9 mouse cellular contexts compared by ENCODE assay signal in the genomic region with DNA sequence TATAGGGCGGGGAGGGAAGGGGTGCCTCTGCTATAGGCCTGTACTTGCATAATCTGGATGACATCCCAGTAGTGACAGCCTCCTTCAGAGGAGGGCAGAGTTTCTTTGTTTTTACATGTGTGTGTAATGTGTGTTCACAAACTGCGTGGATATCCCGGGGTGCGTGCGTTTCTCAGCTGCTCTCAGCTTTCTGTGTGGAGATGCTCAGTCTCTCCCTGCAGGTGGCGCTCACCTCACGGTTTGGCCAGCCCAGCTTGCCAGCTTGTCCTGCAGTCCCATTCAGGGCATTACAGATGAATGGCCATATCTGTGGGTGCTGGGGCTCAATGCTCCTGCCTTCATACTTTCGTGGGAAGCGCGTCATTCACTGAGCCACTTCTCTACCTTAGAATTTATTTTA. TPM values are rescaled to one million over a fixed set of nuclear protein-coding genes. Genes with fewer than 3 reads are reported as not detected.
DNase-seq lines count a peak whose midpoint lies in the region; ATAC-seq and TF ChIP-seq lines count a peak whose summit lies in the region.
"Had no signal": no experiment of that assay in that cellular context is flagged by ENCODE, and none has a peak within 500 bp of the region (broad histone marks: within the 10 kb centered on the region; RNA-seq: fewer than 3 reads in every experiment).

No protein-coding gene starts in this region.

- H3K27me3 ChIP-seq in heart, embryonic 14.5 days (ENCODE audit: control insufficient read depth, insufficient read depth, low read length) = no peaks in the 10 kb centered on the region
- H3K27me3 ChIP-seq in lung, embryonic 14.5 days (ENCODE audit: insufficient read depth, low read length) = no peaks in the 10 kb centered on the region
- H3K27me3 ChIP-seq: neural tube, embryonic 12.5 days had no signal

- no peaks in the 10 kb centered on the region for H3K9me3 ChIP-seq in heart, embryonic 14.5 days (ENCODE audit: control insufficient read depth, low read length)
- H3K9me3 ChIP-seq in lung, embryonic 14.5 days (ENCODE audit: low read depth, low read length) = no peaks in the 10 kb centered on the region
- H3K9me3 ChIP-seq: neural tube, embryonic 12.5 days had no signal

- 72% methylated on average over 10 of the region's 10 CpGs for WGBS in heart, embryonic 14.5 days
- WGBS in lung, embryonic 14.5 days = 73% methylated on average over 10 of the region's 10 CpGs

- H3K36me3 ChIP-seq in heart, embryonic 14.5 days (ENCODE audit: control insufficient read depth, insufficient read depth, low read length) = peaks cover 32% of the 10 kb centered on the region
- H3K36me3 ChIP-seq in lung, embryonic 14.5 days (ENCODE audit: insufficient read depth) = peaks cover 36% of the 10 kb centered on the region

- no peak overlapping the region for H3K4me2 ChIP-seq in heart, embryonic 14.5 days (ENCODE audit: low read length)
- no peak overlapping the region for H3K4me2 ChIP-seq in lung, embryonic 14.5 days
- H3K4me2 ChIP-seq: neural tube, embryonic 12.5 days had no signal

- ATAC-seq in heart, embryonic 14.5 days (ENCODE audit: insufficient number of reproducible peaks, insufficient read depth, low FRiP score, low read depth) = no peak
- 0 out of 2 replicates have a peak, but pooled peaks have one; percentile 38 for ATAC-seq in lung, embryonic 14.5 days (ENCODE audit: insufficient read depth)

- H3K4me1 ChIP-seq in heart, embryonic 14.5 days (ENCODE audit: control insufficient read depth in 2 of 2, insufficient read depth in 2 of 2, low read length in 2 of 2) = no peaks in the 10 kb centered on the region; a peak in 1 of 4 replicates
- no peaks in the 10 kb centered on the region for H3K4me1 ChIP-seq in lung, embryonic 14.5 days (ENCODE audit: insufficient read depth)
- H3K4me1 ChIP-seq: neural tube, embryonic 12.5 days had no signal

- peak overlapping the region; percentile 41 to 61 for H3K27ac ChIP-seq in heart, embryonic 14.5 days (replicated peaks in 1 of 2; ENCODE audit: control insufficient read depth in 1 of 2, insufficient read depth in 1 of 2, low read depth in 2 of 2, low read length in 2 of 2)
- H3K27ac ChIP-seq in lung, embryonic 14.5 days (ENCODE audit: low read depth) = no peak overlapping the region
- H3K27ac ChIP-seq: neural tube, embryonic 12.5 days had no signal

- H3K4me3 ChIP-seq in heart, embryonic 14.5 days (ENCODE audit: control insufficient read depth in 1 of 2, insufficient read depth in 1 of 2, low read depth in 1 of 2, low read length in 2 of 2) = no peak overlapping the region
- no peak overlapping the region for H3K4me3 ChIP-seq in lung, embryonic 14.5 days (ENCODE audit: low read depth, low read length)
- H3K4me3 ChIP-seq: neural tube, embryonic 12.5 days had no signal

- peak; percentile 24 for DNase-seq in adrenal gland, adult 2 months
- DNase-seq in adrenal gland, postnatal 4 days (ENCODE audit: low spot score in 2 of 2) = no peak
- DNase-seq in ovary, postnatal 14 days (ENCODE audit: low spot score) = peak; percentile 24
- DNase-seq in ovary, adult 18-20 months (ENCODE audit: low spot score) = no peak
- peak; percentile 61 for DNase-seq in cerebellum, adult 9-10 months
- DNase-seq in lung, embryonic 14.5 days = peak; percentile 63
- DNase-seq in spleen, postnatal 36 days (ENCODE audit: low spot score in 2 of 2) = peak; percentile 43 to 56

- peak; percentile 67 for TF ChIP-seq CTCF in lung, embryonic 14.5 days (IDR thresholded peaks at IDR 0.05; ENCODE audit: low read depth)

- no peak overlapping the region for H3K9ac ChIP-seq in heart, embryonic 14.5 days (ENCODE audit: low read length)
- H3K9ac ChIP-seq in lung, embryonic 14.5 days = no peak overlapping the region
- H3K9ac ChIP-seq: neural tube, embryonic 12.5 days had no signal

RNA-seq across cellular contexts. Expression of a gene that starts 42.1 kb away (rescaled TPM):
- 100 to 1,000 TPM in 1 of 2 experiments, 10 to 100 TPM in 1; 98.4 to 110 TPM for total RNA-seq in adrenal gland, adult 2 months (2021)
- polyA plus RNA-seq in adrenal gland, adult 2 months (2012; rRNA removed) = 44.5 and 48.8 TPM in 2 replicates
- total RNA-seq in adrenal gland, postnatal 4 days (2021) = 100 to 1,000 TPM; 116 to 127 TPM
- polyA plus RNA-seq in heart, embryonic 14.5 days (2014; fragmentation: Nextera tagmentation; extraction: Ambion mirVana) = 18.2 and 18.5 TPM in 2 replicates
- 45.3 and 45.7 TPM in 2 replicates for polyA plus RNA-seq in lung, embryonic 14.5 days (2014; fragmentation: Nextera tagmentation; extraction: Ambion mirVana)

Comparison
In these comparisons a context has a peak if more than half of its experiments do, and no peak if none do; other contexts are left out.
1. DNase-seq: peak in adrenal gland, adult 2 months (single experiment), ovary, postnatal 14 days (single experiment), cerebellum, adult 9-10 months (single experiment), lung, embryonic 14.5 days (single experiment) and spleen, postnatal 36 days (2 of 2); none in adrenal gland, postnatal 4 days (0 of 2) and ovary, adult 18-20 months (single experiment).